Mouse (Mus musculus): Measurements from ENCODE around the gene Aox3.

DNA sequence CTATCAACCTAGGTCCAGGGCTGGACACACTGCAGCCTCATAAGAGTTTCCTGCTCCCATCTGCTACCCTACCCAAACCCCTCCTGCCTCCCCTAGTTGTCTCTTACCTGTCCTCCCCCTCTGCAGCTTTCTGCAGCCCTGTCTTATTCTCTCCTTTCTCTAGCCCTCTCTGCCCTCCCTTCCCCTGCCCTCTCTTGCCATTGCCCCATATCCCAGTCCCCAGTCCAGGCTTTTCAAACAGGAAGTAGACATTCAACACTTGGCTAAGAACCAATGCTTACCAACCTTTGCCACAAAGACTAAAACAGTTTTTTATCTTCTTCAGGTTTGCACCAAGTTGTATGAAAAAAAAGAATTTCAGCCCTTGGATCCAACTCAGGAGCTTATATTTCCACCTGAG lies 25.0 kb downstream of the Aox3 start:
- no peak for TF ChIP-seq CTCF (IDR thresholded peaks at IDR 0.05; ENCODE audit: low read depth, low read length)
- TF ChIP-seq POLR2A (IDR thresholded peaks at IDR 0.05; ENCODE audit: insufficient read depth, low read length), result no peak

Measured in ES-Bruce4 (cell line).